Mouse (Mus musculus) CH12.LX (cell line): ENCODE results near the gene Camkmt. TPM values are rescaled to one million over a fixed set of nuclear protein-coding genes. Genes with fewer than 3 reads are reported as not detected.

Experiments
- DNase-seq: peaks from one replicate; pipeline ENCODE4 v3.0.0-alpha.2; 2013; ENCODE audit errors: extremely low read depth
- H3K27ac ChIP-seq: 2 replicates; pipeline ENCODE4 v1.5.1; 2012; ENCODE audit warnings: low read depth, mild to moderate bottlenecking, control low read depth, moderate library complexity; ENCODE audit not compliant: insufficient read depth
- H3K27me3 ChIP-seq: replicated peaks from 2 replicates; pipeline ENCODE3; 2012; ENCODE audit warnings: inconsistent platforms
- H3K36me3 ChIP-seq, 2 experiments: replicated peaks in 1 of 2; 2 replicates each; pipeline versions ENCODE3 to v1.6.1; 2012; ENCODE audit warnings: inconsistent platforms in 1 of 2, low read length in 1 of 2, mild to moderate bottlenecking in 1 of 2, mixed read lengths in 1 of 2, moderate library complexity in 1 of 2; ENCODE audit not compliant: control insufficient read depth in 1 of 2, insufficient read depth in 1 of 2
- H3K4me1 ChIP-seq, 2 experiments: 2 replicates each; pipeline ENCODE4 v1.6.1; 2012; ENCODE audit warnings: inconsistent platforms in 1 of 2, moderate library complexity in 1 of 2; ENCODE audit not compliant: insufficient read depth in 2 of 2, control insufficient read depth in 1 of 2
- H3K4me2 ChIP-seq: 2 replicates; pipeline ENCODE4 v1.6.1; 2012; ENCODE audit warnings: low read depth, mild to moderate bottlenecking, control low read depth; ENCODE audit not compliant: poor library complexity, insufficient read depth, severe bottlenecking
- H3K4me3 ChIP-seq, 3 experiments: fragments of 150-350 bp in 1 of 3; sonication (generic) in 1 of 3; replicated peaks in 1 of 3; 2 replicates each; pipeline versions ENCODE3 to v1.5.1; 2011 to 2012; ENCODE audit warnings: low read depth in 2 of 3, low read length in 2 of 3, mild to moderate bottlenecking in 2 of 3, moderate library complexity in 2 of 3, control low read depth in 1 of 3, improper control_type of control experiment in 1 of 3, inconsistent platforms in 1 of 3, mixed read lengths in 1 of 3; ENCODE audit not compliant: poor library complexity in 1 of 3
- H3K79me2 ChIP-seq: replicated peaks from 2 replicates; pipeline ENCODE4 v1.6.1; 2012; ENCODE audit warnings: mild to moderate bottlenecking, moderate library complexity; ENCODE audit not compliant: control insufficient read depth, poor library complexity, insufficient read depth, severe bottlenecking; ENCODE audit errors: extremely low read depth
- H3K9ac ChIP-seq: 2 replicates; pipeline ENCODE4 v1.6.1; 2012; ENCODE audit warnings: low read depth, mild to moderate bottlenecking, control low read depth, moderate library complexity; ENCODE audit not compliant: insufficient read depth
- H3K9me3 ChIP-seq: replicated peaks from 2 replicates; pipeline ENCODE3; 2012; ENCODE audit warnings: low read length, inconsistent platforms, mixed read lengths
- BHLHE40 ChIP-seq: IDR thresholded peaks from 2 replicates; pipeline ENCODE4 v1.6.1; 2011; ENCODE audit warnings: mild to moderate bottlenecking, low read depth, low read length, improper control_type of control experiment
- CHD2 ChIP-seq: IDR thresholded peaks from 2 replicates; pipeline ENCODE4 v1.6.1; 2011; ENCODE audit warnings: low read length, improper control_type of control experiment
- CTCF ChIP-seq, 2 experiments: IDR thresholded peaks in 1 of 2; conservative IDR thresholded peaks in 1 of 2; 2 replicates each; pipeline ENCODE4 v1.5.1; 2011 to 2012; ENCODE audit warnings: low read depth in 2 of 2, low read length in 2 of 2, improper control_type of control experiment in 1 of 2, inconsistent platforms in 1 of 2, mild to moderate bottlenecking in 1 of 2, moderate library complexity in 1 of 2
- E2F4 ChIP-seq: IDR thresholded peaks from 2 replicates; pipeline ENCODE4 v1.6.1; 2011; ENCODE audit warnings: low read depth, low read length, improper control_type of control experiment; ENCODE audit not compliant: insufficient replicate concordance
- ELF1 ChIP-seq: IDR thresholded peaks from 2 replicates; pipeline ENCODE4 v1.6.1; 2014; ENCODE audit warnings: low read depth, mild to moderate bottlenecking, inconsistent platforms, low read length, improper control_type of control experiment
- EP300 ChIP-seq: IDR thresholded peaks from 2 replicates; pipeline ENCODE4 v1.6.1; 2011; ENCODE audit warnings: low read length, improper control_type of control experiment
- ETS1 ChIP-seq: conservative IDR thresholded peaks from 2 replicates; pipeline ENCODE4 v1.6.1; 2012; ENCODE audit warnings: low read depth, mild to moderate bottlenecking, inconsistent platforms, low read length, improper control_type of control experiment, moderate library complexity
- GABPA ChIP-seq: IDR thresholded peaks from 2 replicates; pipeline ENCODE4 v1.6.1; 2012; ENCODE audit warnings: low read depth, low read length, improper control_type of control experiment, inconsistent platforms; ENCODE audit not compliant: insufficient replicate concordance
- HCFC1 ChIP-seq: IDR thresholded peaks from 2 replicates; pipeline ENCODE4 v1.6.1; 2012; ENCODE audit warnings: low read depth, mild to moderate bottlenecking, inconsistent platforms, low read length, improper control_type of control experiment
- IRF4 ChIP-seq: IDR thresholded peaks from 2 replicates; pipeline ENCODE4 v1.6.1; 2014; ENCODE audit warnings: low read depth, mild to moderate bottlenecking, inconsistent platforms, low read length, improper control_type of control experiment
- JUN ChIP-seq: IDR thresholded peaks from 2 replicates; pipeline ENCODE4 v1.6.1; 2011; ENCODE audit warnings: low read depth, mild to moderate bottlenecking, low read length, improper control_type of control experiment, moderate library complexity; ENCODE audit not compliant: insufficient read depth
- KAT2A ChIP-seq: IDR thresholded peaks from 2 replicates; pipeline ENCODE4 v1.6.1; 2012; ENCODE audit warnings: low read length, improper control_type of control experiment, inconsistent platforms; ENCODE audit not compliant: insufficient replicate concordance
- MAFK ChIP-seq: IDR thresholded peaks from 2 replicates; pipeline ENCODE4 v1.6.1; 2011; ENCODE audit warnings: low read length, improper control_type of control experiment; ENCODE audit not compliant: insufficient replicate concordance
- MAX ChIP-seq: IDR thresholded peaks from 2 replicates; pipeline ENCODE4 v1.6.1; 2011; ENCODE audit warnings: low read length, improper control_type of control experiment
- MAZ ChIP-seq: IDR thresholded peaks from 2 replicates; pipeline ENCODE4 v1.6.1; 2012; ENCODE audit warnings: low read depth, mild to moderate bottlenecking, inconsistent platforms, low read length, improper control_type of control experiment, moderate library complexity
- MEF2A ChIP-seq: IDR thresholded peaks from 2 replicates; pipeline ENCODE4 v1.6.1; 2014; ENCODE audit warnings: low read depth, mild to moderate bottlenecking, inconsistent platforms, low read length, improper control_type of control experiment, borderline replicate concordance
- MYC ChIP-seq: IDR thresholded peaks from 2 replicates; pipeline ENCODE4 v1.6.1; 2011; ENCODE audit warnings: low read depth, mild to moderate bottlenecking, improper control_type of control experiment, low read length
- NELFE ChIP-seq: IDR thresholded peaks from 2 replicates; pipeline ENCODE4 v1.6.1; 2011; ENCODE audit warnings: low read depth, low read length, improper control_type of control experiment
- NRF1 ChIP-seq: IDR thresholded peaks from 2 replicates; pipeline ENCODE4 v1.6.1; 2014; ENCODE audit warnings: low read depth, mild to moderate bottlenecking, inconsistent platforms, low read length, improper control_type of control experiment, moderate library complexity
- PAX5 ChIP-seq: IDR thresholded peaks from 2 replicates; pipeline ENCODE4 v1.6.1; 2012; ENCODE audit warnings: low read length, inconsistent platforms, mixed read lengths
- POLR2AphosphoS2 ChIP-seq: IDR thresholded peaks from 2 replicates; pipeline ENCODE4 v1.6.1; 2011; ENCODE audit warnings: low read depth, low read length, improper control_type of control experiment
- RCOR1 ChIP-seq: conservative IDR thresholded peaks from 2 replicates; pipeline ENCODE4 v1.6.1; 2012; ENCODE audit warnings: low read depth, mild to moderate bottlenecking, inconsistent platforms, low read length, improper control_type of control experiment
- SIN3A ChIP-seq: IDR thresholded peaks from 2 replicates; pipeline ENCODE4 v1.6.1; 2012; ENCODE audit warnings: low read length, improper control_type of control experiment, inconsistent platforms
- TCF12 ChIP-seq: IDR thresholded peaks from 2 replicates; pipeline ENCODE4 v1.6.1; 2014; ENCODE audit warnings: low read depth, mild to moderate bottlenecking, inconsistent platforms, low read length, improper control_type of control experiment
- UBTF ChIP-seq: IDR thresholded peaks from 2 replicates; pipeline ENCODE4 v1.6.1; 2012; ENCODE audit warnings: low read depth, mild to moderate bottlenecking, inconsistent platforms, low read length, improper control_type of control experiment, moderate library complexity
- USF1 ChIP-seq: IDR thresholded peaks from 2 replicates; pipeline ENCODE4 v1.6.1; 2014; ENCODE audit warnings: low read depth, mild to moderate bottlenecking, inconsistent platforms, low read length, improper control_type of control experiment
- USF2 ChIP-seq: conservative IDR thresholded peaks from 2 replicates; pipeline ENCODE4 v1.6.1; 2011; ENCODE audit warnings: low read depth, low read length, improper control_type of control experiment
- ZC3H11A ChIP-seq: IDR thresholded peaks from 2 replicates; pipeline ENCODE4 v1.6.1; 2012; ENCODE audit warnings: low read depth, mild to moderate bottlenecking, inconsistent platforms, low read length, improper control_type of control experiment
- ZKSCAN1 ChIP-seq: IDR thresholded peaks from 2 replicates; pipeline ENCODE4 v1.6.1; 2012; ENCODE audit warnings: low read depth, inconsistent platforms, low read length, improper control_type of control experiment, borderline replicate concordance
- ZMIZ1 ChIP-seq: IDR thresholded peaks from 2 replicates; pipeline ENCODE4 v1.6.1; 2012; ENCODE audit warnings: low read depth, mild to moderate bottlenecking, inconsistent platforms, low read length, improper control_type of control experiment
- ZNF384 ChIP-seq: IDR thresholded peaks from 2 replicates; pipeline ENCODE4 v1.6.1; 2012; ENCODE audit warnings: low read depth, low read length, improper control_type of control experiment, inconsistent platforms
- dilution Hi-C: fragments of 300-500 bp; cut with MboI; formaldehyde crosslinking; loops from 2 replicates; pipeline ENCODE4 v1.14.3; 2020; ENCODE audit warnings: low sequenced_read_pairs; ENCODE audit not compliant: extremely low pct_unique_long_range_greater_than_20kb, extremely low pct_ligation_motif_present
- in situ Hi-C: fragments of 300-500 bp; cut with MboI; formaldehyde crosslinking; loops from 3 replicates; pipeline ENCODE4 v1.14.3; 2019; ENCODE audit warnings: low sequenced_read_pairs, low pct_ligation_motif_present, low pct_unique_long_range_greater_than_20kb, mixed read lengths
- polyA plus RNA-seq: library from polyadenylated mRNA; unstranded; fragments of >175 nt; gene quantifications from 2 replicates; pipeline ENCODE4 v1.2.1, GENCODE M21; 2012; ENCODE audit warnings: low read depth; ENCODE audit not compliant: insufficient read length
- total RNA-seq, 2 experiments: library from RNA; depleted of rRNA; stranded (reverse); fragments of 300-350 nt in 1 of 2; fragments of >200 nt in 1 of 2; gene quantifications; 2 replicates each; pipeline ENCODE4 v1.2.3; 2012 to 2014

Gene Camkmt
- total and polyA plus RNA-seq, 3 experiments: 1.5 to 4.4 (median 1.8) TPM

DNA sequence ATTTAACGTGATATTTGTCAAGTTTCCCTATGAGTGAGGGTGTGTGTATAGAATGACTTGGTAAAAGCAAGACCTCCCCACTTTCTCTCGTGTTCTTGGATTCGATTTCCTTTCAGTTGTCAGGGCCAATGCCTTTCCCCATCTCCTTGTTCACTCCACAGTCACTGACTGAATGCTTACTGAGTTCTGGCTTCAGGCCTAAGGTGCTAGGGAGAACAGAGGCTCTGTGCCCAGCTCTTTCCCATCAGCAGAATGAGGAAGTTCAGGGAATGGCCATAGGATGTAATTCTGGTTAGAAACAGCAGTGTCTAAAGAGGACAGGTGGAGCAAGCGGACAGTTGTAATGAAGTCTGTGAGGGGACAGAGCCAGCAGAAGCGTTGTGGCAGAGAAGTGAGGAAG is 252.1 kb downstream of the Camkmt start:
- dilution Hi-C loops: no loop called here
- H3K36me3 ChIP-seq: no peaks in the 10 kb centered on the region
- H3K27ac ChIP-seq: no peak overlapping the region
- H3K4me2 ChIP-seq: no peak overlapping the region
- no peaks in the 10 kb centered on the region for H3K27me3 ChIP-seq
- TF ChIP-seq ZMIZ1 (no peak), E2F4 (no peak), TCF12 (no peak), CHD2 (no peak), USF1 (no peak), GABPA (no peak), NRF1 (no peak), ELF1 (no peak), JUN (no peak), IRF4 (no peak), HCFC1 (no peak), SIN3A (no peak), ZKSCAN1 (no peak), MAZ (no peak), MAX (no peak), CTCF (conservative IDR thresholded peaks at IDR 0.05 in 1 of 2, IDR thresholded peaks at IDR 0.05 in 1 of 2; ENCODE audit: low read depth in 2 of 2, low read length in 2 of 2) (no peak), BHLHE40 (no peak), ZC3H11A (no peak), MAFK (no peak), RCOR1 (no peak)
- TF ChIP-seq, all 38 proteins: peak for 0
- Histone ChIP-seq H3K9ac (no peak overlapping the region), H3K79me2 (no peaks in the 10 kb centered on the region), H3K4me3 (no peak overlapping the region), H3K4me1 (peaks cover 8 to 22% of the 10 kb centered on the region in 2 experiments), H3K9me3 (no peaks in the 10 kb centered on the region)
- in situ Hi-C loops: no loop called here
- DNase-seq: no peak

DNA sequence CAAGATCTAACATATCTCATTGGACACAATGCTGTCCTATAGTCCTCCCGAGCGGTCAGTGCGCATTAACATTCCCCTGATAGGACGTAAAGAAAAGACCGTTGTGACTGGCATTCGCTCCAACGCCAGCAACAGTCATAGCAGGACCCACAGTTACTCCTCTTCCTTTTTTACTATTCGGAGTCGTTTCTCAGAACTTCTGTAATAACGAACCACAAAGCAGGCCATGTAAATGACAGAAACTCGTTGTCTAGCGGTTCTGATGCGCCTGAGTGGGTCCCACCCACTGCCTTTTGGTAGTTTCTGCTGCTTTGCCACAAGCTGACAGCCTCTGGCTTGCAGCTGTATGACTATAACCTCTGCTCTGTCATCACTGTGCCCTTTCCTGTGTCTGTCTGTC is 253.1 kb downstream of the Camkmt start:
- peak; percentile 93 for DNase-seq
- Histone ChIP-seq H3K9me3 (no peaks in the 10 kb centered on the region), H3K79me2 (no peaks in the 10 kb centered on the region), H3K36me3 (no peaks in the 10 kb centered on the region), H3K4me2 (peak overlapping the region; percentile 27), H3K27ac (no peak overlapping the region), H3K27me3 (no peaks in the 10 kb centered on the region), H3K9ac (no peak overlapping the region), H3K4me1 (peaks cover 8 to 22% of the 10 kb centered on the region in 2 experiments), H3K4me3 (peak overlapping the region in 1 of 3 experiments; percentile 11)
- in situ Hi-C loops (no loop called here), dilution Hi-C loops (no loop called here)
- TF ChIP-seq E2F4 (no peak), ETS1 (peak; percentile 72), KAT2A (no peak), NRF1 (0 out of 2 replicates have a peak, but pooled peaks have one; percentile 23), ZC3H11A (no peak), USF1 (no peak), NELFE (no peak), USF2 (no peak), CTCF (conservative IDR thresholded peaks at IDR 0.05 in 1 of 2, IDR thresholded peaks at IDR 0.05 in 1 of 2; ENCODE audit: low read depth in 2 of 2, low read length in 2 of 2) (no peak), ELF1 (0 out of 2 replicates have a peak, but pooled peaks have one; percentile 21), MAFK (peak; percentile 81), ZMIZ1 (no peak), MAX (peak; percentile 49), MAZ (no peak), MYC (peak; percentile 55; the same call in 1 of the 2 replicates), BHLHE40 (peak; percentile 74), EP300 (peak; percentile 87), ZNF384 (no peak), SIN3A (peak; percentile 65; the same call in 1 of the 2 replicates), CHD2 (peak; percentile 63), MEF2A (no peak), ZKSCAN1 (no peak), PAX5 (no peak), UBTF (no peak), POLR2AphosphoS2 (no peak)
